Mouse (Mus musculus): ENCODE results near the gene Rsph1.

The Rsph1 gene

GRCm38 (mm10) chr17:31303401-31303800 lies 26.2 kb upstream of the Rsph1 start:
- no peak for DNase-seq

- no peak for DNase-seq
These were observed 23.6 kb upstream of the Rsph1 start for GRCm38 (mm10) chr17:31300736-31301135.

GRCm38 (mm10) chr17:31299981-31300380 lies 22.8 kb upstream of the Rsph1 start:
- no peak for DNase-seq

- no peak for DNase-seq
These were observed 21.4 kb upstream of the Rsph1 start for GRCm38 (mm10) chr17:31298419-31299209.

GRCm38 (mm10) chr17:31297521-31297939 lies 20.3 kb upstream of the Rsph1 start:
- no peak for DNase-seq

GRCm38 (mm10) chr17:31295892-31296781 lies 19.0 kb upstream of the Rsph1 start:
- peak; percentile 53 for DNase-seq

- no peak for DNase-seq
These were observed 18.2 kb upstream of the Rsph1 start for GRCm38 (mm10) chr17:31295215-31295891.

- no peak for DNase-seq
These were observed 17.4 kb upstream of the Rsph1 start for GRCm38 (mm10) chr17:31294363-31295214.

- DNase-seq = no peak
These were observed 13.7 kb upstream of the Rsph1 start for GRCm38 (mm10) chr17:31290859-31291258.

- DNase-seq = no peak
These were observed 13.1 kb upstream of the Rsph1 start for GRCm38 (mm10) chr17:31290311-31290710.

- no peak for DNase-seq
These were observed 12.0 kb upstream of the Rsph1 start for GRCm38 (mm10) chr17:31288999-31289726.

- no peak for DNase-seq
These were observed 10.0 kb upstream of the Rsph1 start for GRCm38 (mm10) chr17:31287216-31287615.

GRCm38 (mm10) chr17:31286492-31286891 lies 9.3 kb upstream of the Rsph1 start, which contains the start of gene Slc37a1:
Slc37a1 (plus strand) TSS chr17:31286792.
- no peak for DNase-seq

- DNase-seq = no peak
These were observed 8.7 kb upstream of the Rsph1 start for GRCm38 (mm10) chr17:31285867-31286266.

GRCm38 (mm10) chr17:31282687-31283053 lies 5.5 kb upstream of the Rsph1 start:
- no peak for DNase-seq

- DNase-seq = no peak
These were observed 4.9 kb upstream of the Rsph1 start for GRCm38 (mm10) chr17:31281830-31282686.

- no peak for DNase-seq
These were observed 3.1 kb upstream of the Rsph1 start for GRCm38 (mm10) chr17:31280269-31280668.

- no peak for DNase-seq
These were observed 2.4 kb upstream of the Rsph1 start for GRCm38 (mm10) chr17:31279541-31279940.

GRCm38 (mm10) chr17:31277931-31278330 lies 748 bp upstream of the Rsph1 start:
- no peak for DNase-seq

- no peak for DNase-seq
These were observed 819 bp downstream of the Rsph1 start for GRCm38 (mm10) chr17:31276207-31276921.

Measured in cerebellum, adult 8-10 months (tissue).